Mouse (Mus musculus): ENCODE measurements around the gene Pon3. TPM values are rescaled to one million over a fixed set of nuclear protein-coding genes. Genes with fewer than 3 reads are reported as not detected.

Gene Pon3
- total RNA-seq (2023), result 1 to 10 TPM; 3.2 to 4.3 TPM

GRCm38 (mm10) chr6:5255722-5256451, at the start of gene Pon3:
Pon3 (minus strand) TSS chr6:5256286.

GRCm38 (mm10) chr6:5298092-5298554, 42.0 kb upstream of the Pon3 start, which contains the start of gene Pon2:
Pon2 (minus strand) TSS chr6:5298455.

GRCm38 (mm10) chr6:5193693-5194092, 62.4 kb downstream of the Pon3 start, which contains the start of gene Pon1:
Pon1 (minus strand) TSS chr6:5193946.

Other genes starting within 250 kb of the Pon3 start
- not detected for gene Pon1, start 62.3 kb downstream of the Pon3 start, total RNA-seq (2023)
- 10 to 100 TPM; 22.0 to 23.3 TPM for gene Pon2, start 42.2 kb upstream of the Pon3 start, total RNA-seq (2023)
- gene Asb4, start 127.1 kb upstream of the Pon3 start, total RNA-seq (2023), result not detected
- 1 to 10 TPM in 1 of 2 experiments, under 1 TPM in 1; 0.60 to 1.1 TPM for gene Pdk4, start 240.0 kb upstream of the Pon3 start, total RNA-seq (2023)

All from neutrophil, adult 83 days (primary cell).